Mouse (Mus musculus): Measurements from ENCODE around the gene Fam189a2.

- TF ChIP-seq CTCF (IDR thresholded peaks at IDR 0.05; ENCODE audit: control insufficient read depth, insufficient read depth, insufficient replicate concordance, low read depth, low read length), result no peak
- TF ChIP-seq POLR2A (IDR thresholded peaks at IDR 0.05; ENCODE audit: control insufficient read depth, low read depth, low read length), result no peak
Observed at GRCm38 (mm10) chr19:23946751-23947150, 84.1 kb downstream of the Fam189a2 start.
